Mouse (Mus musculus): ENCODE data around the gene Mapk13. TPM values are rescaled to one million over a fixed set of nuclear protein-coding genes. Genes with fewer than 3 reads are reported as not detected.
A peak's percentile ranks its signal among the peaks of the same experiment; 100 is the strongest.
"Not testable (repeated sequence)": the region's sequence is repeated elsewhere in the genome, so short reads cannot be mapped to it uniquely, and the experiment has no call there.

Mapk13 gene
- polyA plus RNA-seq, 1 experiment: 424 TPM

DNA sequence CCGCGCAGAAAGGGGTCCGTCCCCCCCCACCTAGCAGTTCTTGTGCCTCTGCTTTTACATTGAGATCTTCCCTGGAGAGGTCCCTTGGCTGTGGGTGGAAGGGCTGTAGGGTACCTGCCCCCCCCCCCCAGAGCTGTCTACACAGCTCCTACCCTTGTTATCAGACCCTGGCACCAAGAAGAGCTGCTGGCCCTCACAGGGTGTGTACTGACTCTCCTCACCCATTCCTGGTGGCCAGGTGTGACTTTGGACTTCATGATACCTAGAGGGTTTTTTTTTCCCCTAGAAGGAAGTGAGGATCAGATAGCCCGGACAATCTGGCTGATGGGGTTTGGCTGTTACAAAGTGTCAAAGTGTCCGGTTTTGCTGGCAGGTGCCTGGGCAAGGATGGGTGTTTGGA lies 2.2 kb downstream of the Mapk13 start:
- peak; percentile 50 for DNase-seq (ENCODE audit: low read depth, low spot score)
- WGBS: 53% methylated on average over 5 of the region's 5 CpGs

DNA sequence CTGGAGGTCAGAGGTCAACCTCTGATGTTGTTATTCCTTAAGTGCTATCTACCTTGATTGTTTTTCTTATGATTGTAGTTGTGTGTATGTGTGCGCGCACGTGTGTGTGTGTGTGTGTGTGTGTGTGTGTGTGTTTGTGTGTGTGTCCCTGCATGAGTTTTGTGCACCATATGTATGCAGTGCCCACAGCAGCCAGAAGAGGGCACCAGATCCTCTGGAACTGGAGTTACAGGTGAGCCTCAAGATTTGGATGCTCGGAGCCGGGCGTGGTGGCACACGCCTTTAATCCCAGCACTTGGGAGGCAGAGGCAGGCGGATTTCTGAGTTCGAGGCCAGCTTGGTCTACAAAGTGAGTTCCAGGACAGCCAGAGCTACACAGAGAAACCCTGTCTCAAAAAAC lies 5.2 kb downstream of the Mapk13 start:
- not testable (repeated sequence) for DNase-seq (ENCODE audit: low read depth, low spot score)
- WGBS: 96% methylated on average over 8 of the region's 9 CpGs

DNA sequence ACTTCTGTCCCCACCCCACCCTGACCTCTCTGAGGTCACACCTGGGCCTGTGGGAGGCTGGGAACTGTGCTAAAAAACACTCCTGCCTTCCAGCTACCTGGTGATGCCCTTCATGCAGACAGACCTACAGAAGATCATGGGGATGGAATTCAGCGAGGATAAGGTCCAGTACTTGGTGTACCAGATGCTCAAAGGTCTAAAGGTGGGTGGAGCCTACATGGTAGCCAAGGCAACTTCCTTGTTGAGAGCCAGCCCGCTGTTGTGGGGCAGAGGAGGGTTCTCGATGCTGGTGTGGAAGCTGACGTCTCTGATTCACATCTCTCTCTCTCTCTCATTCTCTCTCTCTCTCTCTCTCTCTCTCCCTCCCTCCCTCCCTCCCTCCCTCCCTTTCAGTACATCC lies 6.1 kb downstream of the Mapk13 start:
- no peak for DNase-seq (ENCODE audit: low read depth, low spot score)
- WGBS: 83% methylated on average over 4 of the region's 4 CpGs

DNA sequence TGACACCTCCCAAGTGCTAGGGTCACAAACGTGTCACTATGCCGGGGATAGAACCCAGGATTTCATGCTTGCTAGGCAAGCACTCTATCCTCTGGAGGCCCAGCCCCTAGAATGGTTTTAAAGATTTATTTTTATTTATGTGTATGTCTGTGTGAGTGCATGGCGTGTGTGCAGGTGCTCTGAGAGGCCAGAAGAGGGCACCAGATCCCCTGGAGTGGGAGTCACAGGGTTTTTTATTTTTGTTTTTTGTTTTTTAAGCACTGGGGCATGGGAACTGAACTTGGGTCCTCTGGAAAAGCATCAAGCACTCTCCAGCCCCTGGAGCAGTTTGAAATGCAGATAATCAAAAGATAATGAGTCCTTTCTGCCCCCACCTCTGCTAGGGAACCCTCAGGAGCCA lies 7.7 kb downstream of the Mapk13 start:
- WGBS: 91% methylated on average over 3 of the region's 3 CpGs
- DNase-seq (ENCODE audit: low read depth, low spot score): no peak

DNA sequence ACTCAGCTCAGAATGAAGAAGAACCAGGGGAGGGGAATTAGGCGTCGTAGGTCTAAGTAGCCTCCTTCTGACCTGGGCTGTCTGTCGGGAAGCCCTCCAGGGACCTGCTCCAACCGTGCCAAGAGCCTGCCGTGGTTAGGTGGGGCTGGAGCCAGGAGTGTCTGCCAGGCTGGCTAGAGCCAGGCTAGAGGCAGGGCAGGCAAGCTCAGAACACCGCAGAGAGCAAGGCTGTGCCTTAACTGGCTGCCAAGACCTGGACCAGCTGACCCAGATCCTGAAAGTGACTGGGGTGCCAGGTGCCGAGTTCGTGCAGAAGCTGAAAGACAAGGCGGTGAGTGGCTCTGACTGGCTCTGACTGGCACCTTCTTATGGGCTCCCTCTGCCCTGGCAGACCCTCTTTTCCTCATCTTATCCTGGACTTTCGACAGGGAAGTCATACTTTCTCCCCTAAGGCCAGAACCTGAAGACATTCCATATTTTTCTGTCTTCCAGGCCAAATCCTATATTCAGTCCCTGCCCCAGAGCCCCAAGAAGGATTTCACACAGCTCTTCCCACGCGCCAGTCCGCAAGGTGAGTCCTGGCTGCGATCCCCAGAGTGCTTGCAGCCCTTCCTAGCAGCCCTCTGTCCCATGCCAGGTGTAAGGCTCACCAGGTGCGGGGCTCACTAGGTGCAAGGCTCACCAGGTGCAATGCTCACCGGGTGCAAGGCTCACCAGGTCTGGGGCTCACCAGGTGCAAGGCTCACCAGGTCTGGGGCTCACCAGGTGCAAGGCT lies 8.3 kb downstream of the Mapk13 start:
- WGBS: 84% methylated on average over 16 of the region's 16 CpGs
- no peak for DNase-seq (ENCODE audit: low read depth, low spot score)

DNA sequence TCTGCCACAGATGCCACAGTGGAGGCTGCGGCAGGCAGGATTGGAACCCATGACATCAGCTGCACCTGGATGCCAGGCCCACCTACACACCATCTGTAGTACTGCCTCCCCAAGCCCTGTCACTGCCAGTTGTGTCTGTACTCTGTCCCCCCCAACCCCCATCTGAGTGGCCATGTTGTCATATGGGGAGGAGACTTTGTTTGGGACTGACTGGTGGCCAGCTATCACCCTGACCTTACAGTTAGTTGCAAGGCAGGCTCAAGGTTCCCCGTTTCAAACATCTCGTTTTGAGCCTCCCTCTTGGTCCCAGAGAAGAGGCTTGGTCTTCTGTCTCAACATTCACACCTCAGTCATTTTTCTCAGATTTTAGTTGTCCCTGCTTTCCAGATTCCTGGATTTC lies 10.6 kb downstream of the Mapk13 start:
- no peak for DNase-seq (ENCODE audit: low read depth, low spot score)
- 98% methylated on average over 3 of the region's 3 CpGs for WGBS

DNA sequence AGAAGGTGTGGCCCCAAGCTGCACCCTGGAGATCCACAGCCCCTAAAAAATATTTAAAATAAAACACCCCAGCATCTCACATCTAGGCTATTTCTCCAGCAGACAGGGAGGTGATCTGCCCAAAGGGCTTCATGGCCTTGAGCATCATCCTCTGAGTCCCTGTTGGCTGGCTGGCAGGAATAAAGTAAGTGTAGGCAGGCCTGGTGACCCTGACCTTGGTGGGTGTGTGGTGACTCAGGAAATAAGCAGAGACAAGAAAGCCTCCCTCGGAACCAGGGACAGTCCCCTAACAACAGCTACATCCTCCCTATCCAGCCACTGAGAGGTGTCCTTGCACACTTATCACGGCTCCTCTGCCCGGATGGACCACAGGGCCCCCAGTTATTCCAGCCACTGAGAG lies 11.7 kb downstream of the Mapk13 start:
- DNase-seq (ENCODE audit: low read depth, low spot score): no peak
- 66% methylated on average over 3 of the region's 3 CpGs for WGBS

DNA sequence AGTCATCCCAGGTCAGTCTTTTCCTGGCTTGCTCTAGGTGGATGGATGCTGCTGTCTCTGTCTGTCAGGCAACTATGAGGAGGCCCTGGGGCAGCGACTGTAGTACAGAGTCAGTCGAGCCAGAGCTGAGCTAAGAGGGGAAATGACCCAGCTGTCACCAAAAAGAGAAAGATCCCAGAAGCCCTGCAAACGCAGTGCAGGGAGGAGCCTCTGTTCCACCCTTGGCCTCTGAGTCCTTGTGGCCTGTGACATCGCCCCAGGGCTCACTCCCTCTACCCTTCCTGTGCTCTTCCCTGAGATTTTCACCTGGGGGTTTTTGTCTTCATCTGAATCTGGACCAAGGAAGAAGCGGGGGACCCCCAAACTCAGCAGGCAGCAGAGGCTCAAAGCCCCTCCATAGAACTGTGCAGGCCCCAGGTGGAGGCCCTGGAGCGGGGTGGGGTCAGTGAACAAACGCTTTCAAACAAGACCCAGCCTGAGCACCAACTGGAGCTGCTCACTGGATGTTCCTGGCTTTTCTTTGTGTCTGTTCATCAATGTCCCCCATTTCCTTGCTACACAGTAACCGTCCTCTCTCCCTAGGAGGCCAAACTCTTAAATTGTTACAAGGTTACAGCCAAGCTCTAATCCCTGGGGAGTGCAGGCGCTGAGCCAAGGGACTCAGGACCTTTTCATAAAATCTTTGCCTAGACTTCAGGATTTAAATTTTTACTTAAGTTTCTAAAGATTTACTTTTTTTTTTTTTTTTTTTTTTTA lies 12.4 kb downstream of the Mapk13 start:
- 60% methylated on average over 9 of the region's 9 CpGs for WGBS
- no peak for DNase-seq (ENCODE audit: low read depth, low spot score)

DNA sequence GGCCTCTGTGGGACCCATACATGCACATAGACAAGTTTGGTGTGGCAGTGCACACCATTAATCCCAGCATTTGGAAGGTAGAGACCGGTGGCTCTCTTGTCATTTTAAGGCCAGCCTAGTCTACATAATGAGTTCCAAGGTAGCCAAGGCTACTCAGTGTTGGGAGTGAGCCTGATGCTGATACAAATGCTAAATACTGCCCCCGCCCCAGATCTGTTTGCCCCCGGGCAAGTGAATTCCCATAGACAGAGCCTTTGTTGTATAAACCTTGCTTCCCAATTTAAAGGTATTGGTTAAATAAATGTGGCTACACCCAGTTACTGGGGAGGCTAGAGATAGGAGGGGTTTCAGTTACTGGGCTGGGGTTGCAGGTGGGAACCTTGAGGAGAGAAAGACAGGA lies 15.9 kb downstream of the Mapk13 start:
- no peak for DNase-seq (ENCODE audit: low read depth, low spot score)
- WGBS: 86% methylated on average over 3 of the region's 3 CpGs

DNA sequence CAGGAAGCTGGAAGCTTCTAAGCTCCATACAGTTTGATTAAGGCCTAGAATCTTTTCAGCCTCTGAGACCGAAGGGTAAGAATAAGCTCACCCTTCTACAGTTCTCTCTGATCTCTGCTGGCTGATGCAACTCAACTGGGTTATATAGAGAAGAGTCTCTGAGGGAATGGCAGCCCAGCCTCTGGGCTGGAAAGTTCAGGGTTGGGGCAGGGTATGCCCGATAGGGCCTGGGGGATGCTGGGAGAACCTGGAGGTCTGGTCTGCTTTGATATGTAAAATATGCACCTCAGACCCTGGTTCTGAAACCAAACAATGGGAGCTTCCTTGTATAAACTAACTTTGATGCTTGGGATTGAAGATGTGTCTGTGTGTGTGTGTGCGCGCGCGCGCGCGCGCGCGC lies 18.4 kb downstream of the Mapk13 start:
- WGBS: 97% methylated on average over 12 of the region's 12 CpGs
- no peak for DNase-seq (ENCODE audit: low read depth, low spot score)

DNA sequence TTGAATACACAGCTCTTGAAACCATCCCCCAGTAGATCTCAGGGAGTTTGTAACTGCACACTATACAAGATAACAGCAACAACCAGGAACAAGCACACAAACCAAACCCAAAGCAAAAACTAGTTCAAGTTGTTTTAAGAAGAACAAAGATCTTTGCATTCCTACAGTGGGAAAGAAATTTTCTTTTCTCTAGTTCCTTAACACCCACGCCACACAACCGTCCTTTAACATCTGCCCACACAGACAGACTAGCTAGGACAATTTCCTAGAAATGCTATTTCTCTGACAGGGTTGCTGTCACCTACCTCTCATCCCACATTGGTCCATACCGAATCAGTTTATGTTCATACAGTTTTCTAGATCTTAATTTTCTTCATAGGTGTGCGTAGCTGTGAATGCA lies 27.9 kb downstream of the Mapk13 start:
- WGBS: 94% methylated on average over 4 of the region's 4 CpGs
- DNase-seq (ENCODE audit: low read depth, low spot score): no peak

DNA sequence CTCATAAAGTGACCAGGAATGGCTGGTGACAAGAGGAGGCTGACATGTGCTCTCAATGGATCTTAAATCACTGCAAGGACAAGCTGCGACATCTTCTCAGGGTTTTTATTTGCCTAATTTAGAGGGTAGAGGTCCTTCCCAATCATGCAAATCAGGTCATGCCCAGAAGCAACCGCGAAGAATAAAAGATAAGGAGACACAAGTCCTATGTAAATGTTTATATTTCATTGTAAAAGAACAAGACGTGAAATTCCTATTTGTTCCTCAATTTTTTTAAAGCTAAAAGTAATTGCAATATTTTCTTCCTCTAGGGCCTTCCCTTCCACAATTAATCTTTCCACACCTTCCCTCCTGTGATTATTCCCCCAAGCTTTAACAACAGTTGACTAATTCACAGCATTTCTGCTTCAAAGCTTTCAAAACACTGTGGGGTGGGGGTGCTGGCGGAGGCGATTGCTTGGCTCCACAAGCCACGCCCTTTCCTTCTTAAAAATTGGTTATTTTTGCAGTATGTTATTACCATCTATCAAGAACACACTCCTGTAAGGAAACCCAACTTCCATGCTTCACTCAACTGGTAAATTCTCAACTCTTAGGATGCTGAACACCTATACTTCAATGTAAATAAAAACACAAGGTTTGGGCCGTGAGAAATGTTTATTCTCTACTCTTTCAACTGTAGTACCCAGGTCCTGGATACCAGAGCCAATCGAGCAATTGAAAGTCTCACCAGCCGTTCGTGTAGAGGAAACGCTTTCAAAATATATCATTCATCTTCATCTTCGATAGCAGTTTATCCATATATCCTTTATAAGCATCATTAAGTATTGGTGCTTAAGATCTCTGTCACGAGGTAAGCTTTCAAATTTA lies 30.4 kb downstream of the Mapk13 start:
- 12% methylated on average over 14 of the region's 14 CpGs for WGBS
- DNase-seq (ENCODE audit: low read depth, low spot score): no peak

DNA sequence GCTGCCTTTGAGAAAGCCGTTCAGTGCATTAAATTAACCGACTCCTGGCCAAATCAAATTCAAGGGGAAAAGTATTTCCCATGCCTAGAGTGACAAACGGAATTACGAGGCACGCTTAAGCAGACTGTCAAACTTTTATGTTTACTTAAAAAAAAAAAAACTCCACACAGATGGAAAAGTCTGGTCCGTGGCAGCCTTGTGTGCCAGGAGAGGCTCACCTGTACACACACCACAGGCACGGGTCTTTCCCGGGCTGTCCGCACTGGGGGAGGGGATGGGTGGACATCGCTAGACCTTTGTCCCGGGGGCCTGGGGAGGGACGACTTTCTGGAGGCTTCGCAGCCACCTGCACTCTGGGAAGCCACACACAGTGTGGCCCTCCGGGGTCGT lies 31.2 kb downstream of the Mapk13 start:
- WGBS: 0% methylated on average over 15 of the region's 15 CpGs
- DNase-seq (ENCODE audit: low read depth, low spot score): no peak

DNA sequence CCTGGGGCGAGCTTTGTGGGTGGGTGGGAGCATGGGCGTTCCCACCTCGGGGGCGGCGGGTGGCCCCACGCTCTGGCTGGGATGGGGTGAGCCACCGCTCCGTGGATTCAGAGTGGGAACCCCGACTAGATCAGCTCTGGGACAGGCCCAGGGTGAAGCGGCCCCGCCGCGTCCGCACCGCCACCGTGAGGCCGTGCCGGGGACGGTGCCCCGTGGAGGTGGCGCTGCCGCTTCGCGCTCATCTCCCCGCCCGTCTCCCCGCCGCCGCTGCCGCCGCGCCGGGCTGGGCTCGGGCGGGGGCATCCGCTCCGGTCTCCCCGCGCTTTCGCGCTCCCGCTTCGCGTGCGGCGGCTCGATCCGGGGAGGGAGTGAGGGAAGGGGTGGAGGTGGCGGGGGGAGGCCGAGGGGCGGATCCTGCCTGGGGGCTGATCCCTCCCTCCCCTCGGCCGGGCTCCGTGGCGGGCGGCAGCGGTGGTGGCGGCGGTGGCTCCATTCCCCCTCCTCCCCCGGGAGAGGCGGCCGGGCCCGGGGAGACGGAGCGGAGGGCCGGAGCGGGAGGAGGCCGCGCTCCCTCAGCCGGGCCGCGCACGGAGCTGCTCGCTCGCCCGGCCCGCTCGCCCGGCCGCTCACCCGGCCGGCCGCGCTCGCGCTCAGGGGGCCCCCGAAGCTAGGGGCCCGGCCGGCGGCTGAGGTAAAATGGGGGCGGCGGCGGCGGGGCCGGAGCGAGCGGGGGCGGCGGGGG lies 31.7 kb downstream of the Mapk13 start, which contains the start of gene Brpf3:
Gene Brpf3, plus strand, starts transcription at position 420 of the 742 bp plus-strand sequence.
- DNase-seq (ENCODE audit: low read depth, low spot score): no peak
- WGBS: under 1% methylated on average over 82 of the region's 99 CpGs

DNA sequence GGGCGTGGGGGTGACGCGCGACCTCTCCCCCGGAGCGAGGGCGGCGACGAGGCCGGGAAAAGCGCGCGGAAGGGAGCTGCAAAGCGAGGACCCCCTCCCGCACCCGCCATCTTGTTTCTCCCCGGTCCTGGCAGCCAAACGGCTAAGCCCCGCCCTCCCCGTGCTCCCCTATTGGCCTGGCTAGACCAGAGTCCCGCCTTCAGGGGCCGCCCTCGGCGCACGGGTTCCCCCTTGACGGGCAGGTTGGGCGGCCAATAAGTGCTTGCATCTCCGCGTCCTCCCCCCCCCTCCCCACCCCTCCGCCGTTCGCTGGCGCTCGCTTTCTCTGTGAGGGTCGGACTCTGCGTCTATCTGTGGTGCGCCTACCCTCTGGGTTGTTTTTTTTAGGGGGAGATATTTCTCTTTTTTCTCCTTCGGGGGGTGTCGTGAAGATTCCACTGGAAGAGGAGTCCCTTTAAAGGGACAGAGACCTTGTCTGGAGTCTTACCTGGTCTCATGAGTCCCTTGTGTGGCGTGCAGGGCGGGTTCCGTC lies 32.4 kb downstream of the Mapk13 start:
- WGBS: 1% methylated on average over 42 of the region's 42 CpGs
- DNase-seq (ENCODE audit: low read depth, low spot score): no peak

DNA sequence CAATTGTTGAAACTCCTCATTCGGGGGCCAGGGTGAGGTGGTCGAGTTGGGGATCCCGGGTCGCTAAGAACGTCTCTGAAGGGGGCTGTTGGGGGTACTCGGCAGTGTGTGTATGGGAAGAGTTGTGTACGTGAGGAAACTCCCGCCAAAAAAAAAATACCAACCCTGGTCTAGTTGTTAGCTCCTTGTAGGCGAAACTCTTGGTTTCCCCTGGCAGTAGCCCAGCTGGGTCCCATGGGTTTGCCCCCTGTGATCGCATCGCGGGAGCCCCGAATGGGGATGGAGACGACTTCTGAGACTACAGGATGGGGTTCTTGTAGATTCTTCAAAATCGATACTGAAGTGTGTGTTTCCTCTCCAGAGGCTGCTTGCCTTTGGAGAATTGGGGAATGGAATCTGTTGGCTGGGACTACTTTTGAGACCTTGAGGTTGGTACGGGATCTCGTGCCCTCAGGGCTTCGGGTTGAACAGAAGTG lies 32.9 kb downstream of the Mapk13 start:
- DNase-seq (ENCODE audit: low read depth, low spot score): no peak
- 2% methylated on average over 18 of the region's 18 CpGs for WGBS

DNA sequence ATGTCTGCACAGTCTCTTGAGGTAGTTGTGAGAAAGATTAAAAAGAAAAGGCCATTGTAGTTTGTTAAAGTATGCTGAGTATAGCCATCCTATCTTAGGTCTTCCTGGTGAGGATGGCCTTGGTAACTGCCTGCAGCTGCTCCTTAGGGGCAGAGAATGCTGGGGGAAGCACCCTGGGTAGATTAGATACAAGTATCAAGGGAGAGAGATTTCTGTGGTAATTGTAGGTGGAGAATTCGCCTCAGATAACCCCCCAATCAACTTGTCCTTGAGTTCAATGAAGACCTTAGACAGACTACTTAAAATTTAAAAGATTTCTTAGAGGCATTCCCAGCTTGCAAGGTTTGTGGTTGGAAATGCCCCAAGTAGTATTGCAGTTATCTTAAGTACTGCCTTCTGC lies 34.2 kb downstream of the Mapk13 start:
- no peak for DNase-seq (ENCODE audit: low read depth, low spot score)
- WGBS: 73% methylated on average over 1 of the region's 1 CpGs

DNA sequence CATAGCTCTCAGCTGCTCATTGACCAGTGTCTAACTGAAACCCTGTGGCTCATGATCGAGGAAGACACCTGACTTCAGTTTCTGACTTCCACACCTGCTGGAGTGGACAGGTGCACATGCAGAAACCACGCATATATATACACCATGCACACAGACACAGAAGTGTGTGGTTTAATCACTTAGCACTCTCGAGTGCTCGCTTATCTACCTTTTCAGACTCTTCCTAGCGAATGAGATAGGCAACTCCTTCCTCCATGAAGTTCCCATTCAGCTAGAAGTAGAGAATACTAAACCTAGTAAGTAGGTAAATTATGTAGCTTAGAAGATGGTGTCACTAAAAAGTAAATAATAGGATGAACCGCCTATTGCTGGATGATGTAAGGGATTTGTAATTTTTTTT lies 35.9 kb downstream of the Mapk13 start:
- 78% methylated on average over 6 of the region's 6 CpGs for WGBS
- no peak for DNase-seq (ENCODE audit: low read depth, low spot score)

DNA sequence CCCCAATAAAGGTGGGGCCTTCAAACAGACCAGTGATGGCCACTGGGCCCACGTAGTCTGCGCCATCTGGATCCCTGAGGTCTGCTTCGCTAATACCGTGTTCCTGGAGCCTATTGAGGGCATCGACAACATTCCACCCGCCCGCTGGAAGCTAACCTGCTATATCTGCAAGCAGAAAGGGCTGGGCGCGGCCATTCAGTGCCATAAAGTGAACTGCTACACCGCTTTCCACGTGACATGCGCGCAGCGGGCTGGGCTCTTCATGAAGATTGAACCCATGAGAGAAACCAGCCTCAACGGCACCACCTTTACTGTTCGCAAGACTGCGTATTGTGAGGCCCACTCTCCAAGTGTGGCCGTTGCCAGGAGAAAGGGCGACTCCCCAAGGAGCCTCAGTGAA lies 37.7 kb downstream of the Mapk13 start:
- DNase-seq (ENCODE audit: low read depth, low spot score): no peak

More for the DNA sequence above, 37.7 kb downstream of the Mapk13 start:
- 50% methylated on average over 19 of the region's 19 CpGs for WGBS

Measured in large intestine, adult 2 months (tissue).